Mouse (Mus musculus): ENCODE data around the gene Clec4f. TPM values are rescaled to one million over a fixed set of nuclear protein-coding genes. Genes with fewer than 3 reads are reported as not detected.

Clec4f gene
- polyA plus RNA-seq, 1 experiment from 2014 or later, result not detected

DNA sequence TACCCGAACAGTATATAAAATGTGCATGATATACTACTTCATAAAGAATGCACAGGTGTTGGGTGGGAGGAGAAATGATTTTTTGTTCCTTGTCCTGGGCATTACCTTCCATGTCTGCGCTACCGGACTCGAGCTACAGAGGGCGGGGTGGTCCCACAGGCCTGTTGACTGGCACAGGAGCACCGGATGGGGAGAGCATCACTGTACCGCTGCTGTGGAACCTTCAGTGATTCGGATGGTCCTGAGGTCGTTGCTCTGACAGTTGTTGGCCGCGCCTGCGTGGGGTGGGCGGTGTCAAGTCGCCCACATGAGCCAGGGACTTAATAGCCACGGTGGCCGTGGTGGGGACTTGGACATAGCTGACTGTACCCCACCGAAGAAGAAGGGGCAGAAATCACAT lies 29.2 kb downstream of the Clec4f start:
- H3K9ac ChIP-seq, result no peak overlapping the region
- 60% methylated on average over 17 of the region's 17 CpGs for WGBS
- H3K4me3 ChIP-seq, result no peak overlapping the region
- no peaks in the 10 kb centered on the region for H3K4me1 ChIP-seq
- no peaks in the 10 kb centered on the region for H3K36me3 ChIP-seq
- no peaks in the 10 kb centered on the region for H3K9me3 ChIP-seq
- no peaks in the 10 kb centered on the region; the same call in 1 of the 2 replicates for H3K27me3 ChIP-seq
- no peak for ATAC-seq (ENCODE audit: borderline replicate concordance, extremely low read depth, low FRiP score, low TSS enrichment)
- H3K4me2 ChIP-seq, result no peak overlapping the region
- H3K27ac ChIP-seq, result no peak overlapping the region

DNA sequence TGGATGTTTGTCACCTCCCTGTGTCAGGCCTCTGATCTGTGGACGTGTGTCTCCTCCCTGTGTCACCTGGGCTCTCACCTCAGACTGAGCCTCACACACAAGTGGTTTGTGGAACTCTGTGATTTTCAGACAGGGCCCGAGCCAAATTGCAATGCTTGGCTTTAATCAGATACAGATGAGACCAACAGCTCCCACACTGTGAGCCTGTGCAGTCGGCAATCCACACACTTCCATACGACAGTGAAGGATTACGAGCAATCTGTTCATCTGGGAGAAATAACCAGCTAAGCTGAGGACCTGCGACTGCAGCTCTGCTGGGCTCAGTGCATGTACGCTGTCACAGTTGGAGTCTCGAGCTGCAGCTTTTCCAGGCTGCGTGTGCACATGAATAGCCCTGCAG lies 36.0 kb downstream of the Clec4f start:
- Histone ChIP-seq H3K9me3 (no peaks in the 10 kb centered on the region), H3K27me3 (0 out of 2 replicates have a peak, but pooled peaks cover 5% of the 10 kb centered on the region), H3K4me3 (no peak overlapping the region), H3K9ac (no peak overlapping the region), H3K4me1 (peaks cover 4% of the 10 kb centered on the region; the same call in 1 of the 2 replicates), H3K36me3 (no peaks in the 10 kb centered on the region), H3K27ac (no peak overlapping the region), H3K4me2 (no peak overlapping the region)
- WGBS, result 54% methylated on average over 9 of the region's 9 CpGs
- no peak for ATAC-seq (ENCODE audit: borderline replicate concordance, extremely low read depth, low FRiP score, low TSS enrichment)

GRCm38 (mm10) chr6:83617581-83618335 lies 38.2 kb downstream of the Clec4f start:
- WGBS, result 49% methylated on average over 15 of the region's 15 CpGs
- Histone ChIP-seq H3K36me3 (no peaks in the 10 kb centered on the region), H3K27ac (0 out of 2 replicates have a peak overlapping the region, but pooled peaks have one; percentile 7), H3K4me3 (no peak overlapping the region), H3K4me1 (peaks cover 4% of the 10 kb centered on the region; the same call in 1 of the 2 replicates), H3K4me2 (no peak overlapping the region; the same call in 1 of the 2 replicates), H3K9me3 (no peaks in the 10 kb centered on the region), H3K9ac (no peak overlapping the region), H3K27me3 (0 out of 2 replicates have a peak, but pooled peaks cover 5% of the 10 kb centered on the region)
- no peak for ATAC-seq (ENCODE audit: borderline replicate concordance, extremely low read depth, low FRiP score, low TSS enrichment)

GRCm38 (mm10) chr6:83616512-83616911 lies 39.5 kb downstream of the Clec4f start:
- WGBS, result 54% methylated on average over 5 of the region's 5 CpGs
- Histone ChIP-seq H3K36me3 (no peaks in the 10 kb centered on the region), H3K4me2 (no peak overlapping the region), H3K27ac (no peak overlapping the region), H3K4me1 (peaks cover 4% of the 10 kb centered on the region; the same call in 1 of the 2 replicates), H3K9me3 (no peaks in the 10 kb centered on the region), H3K27me3 (0 out of 2 replicates have a peak, but pooled peaks cover 5% of the 10 kb centered on the region), H3K9ac (no peak overlapping the region), H3K4me3 (no peak overlapping the region)
- ATAC-seq (ENCODE audit: borderline replicate concordance, extremely low read depth, low FRiP score, low TSS enrichment), result no peak

DNA sequence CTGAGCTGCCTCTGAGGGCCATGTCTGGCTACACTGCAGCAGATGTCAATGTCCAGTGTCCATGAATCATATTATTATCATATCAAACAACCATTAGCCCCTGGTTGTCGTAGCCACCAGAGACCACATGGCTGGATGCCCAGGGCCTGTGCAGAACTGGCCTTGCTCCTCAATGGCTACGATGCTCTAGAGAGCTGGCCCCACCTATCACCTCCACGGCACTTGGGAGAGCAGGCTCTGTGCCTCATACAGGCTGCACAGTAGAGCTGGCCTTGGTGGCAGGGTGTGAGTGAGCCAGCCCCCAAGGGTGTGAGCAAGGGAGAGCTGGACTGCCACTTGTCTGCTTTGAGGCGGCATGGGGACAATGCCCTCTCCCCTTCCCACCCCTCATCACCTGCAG lies 41.5 kb downstream of the Clec4f start:
- Histone ChIP-seq H3K4me3 (no peak overlapping the region), H3K9ac (no peak overlapping the region), H3K4me2 (no peak overlapping the region), H3K27me3 (0 out of 2 replicates have a peak, but pooled peaks cover 4% of the 10 kb centered on the region), H3K36me3 (no peaks in the 10 kb centered on the region), H3K4me1 (peaks cover 4% of the 10 kb centered on the region; the same call in 1 of the 2 replicates), H3K27ac (no peak overlapping the region), H3K9me3 (no peaks in the 10 kb centered on the region)
- peak; percentile 52; the same call in 1 of the 2 replicates for ATAC-seq (ENCODE audit: borderline replicate concordance, extremely low read depth, low FRiP score, low TSS enrichment)
- WGBS, result 74% methylated on average over 4 of the region's 4 CpGs

DNA sequence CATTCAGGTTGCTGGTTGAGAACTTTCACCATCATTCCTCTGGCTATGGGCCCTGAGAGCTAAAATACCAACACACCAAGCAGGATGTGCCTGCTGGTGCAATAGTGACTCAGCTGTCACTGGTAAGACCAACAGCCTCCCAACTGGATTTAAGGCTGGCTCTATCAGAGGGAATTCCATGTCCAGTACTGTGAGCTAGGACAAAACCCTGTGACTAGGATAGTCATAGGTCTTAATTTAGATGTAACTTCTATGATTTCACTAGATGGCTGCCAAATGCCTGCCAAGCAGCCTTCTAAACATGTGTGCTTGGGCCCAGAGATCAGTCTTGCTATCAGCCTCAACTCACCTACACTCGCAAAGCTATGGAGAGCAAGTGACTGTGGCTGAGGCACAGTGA lies 43.0 kb downstream of the Clec4f start:
- no peak for ATAC-seq (ENCODE audit: borderline replicate concordance, extremely low read depth, low FRiP score, low TSS enrichment)
- 96% methylated on average over 1 of the region's 1 CpGs for WGBS
- no peak overlapping the region for H3K27ac ChIP-seq
- no peaks in the 10 kb centered on the region for H3K36me3 ChIP-seq
- 0 out of 2 replicates have a peak, but pooled peaks cover 4% of the 10 kb centered on the region for H3K27me3 ChIP-seq
- H3K9me3 ChIP-seq, result no peaks in the 10 kb centered on the region
- H3K4me3 ChIP-seq, result no peak overlapping the region
- peaks cover 3% of the 10 kb centered on the region; the same call in 1 of the 2 replicates for H3K4me1 ChIP-seq
- no peak overlapping the region for H3K9ac ChIP-seq
- no peak overlapping the region for H3K4me2 ChIP-seq

DNA sequence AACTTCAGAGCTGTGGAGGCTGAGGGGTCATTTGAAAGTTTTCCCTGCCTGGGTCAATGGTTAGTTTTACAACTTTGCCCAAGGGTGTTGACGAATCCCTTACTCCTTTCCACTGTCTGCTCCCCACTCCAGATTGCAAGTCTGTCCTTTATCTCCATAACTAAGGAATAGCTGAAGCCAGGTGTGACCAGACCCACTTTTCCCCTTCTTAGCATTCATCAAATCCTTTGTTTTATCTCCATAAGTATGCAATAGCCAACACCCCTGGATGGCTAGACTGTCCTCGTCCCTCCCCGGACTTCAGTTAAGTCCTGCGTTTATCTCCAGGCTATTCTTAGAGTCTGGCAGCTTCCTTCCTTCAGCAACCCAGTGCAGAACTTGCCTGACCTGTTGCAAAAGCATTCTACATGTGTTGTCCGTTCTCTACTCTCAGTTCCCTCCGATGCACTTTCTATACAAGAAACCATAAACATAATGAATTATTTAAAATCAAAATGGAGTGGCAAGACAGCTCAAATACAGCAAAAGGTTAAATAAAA lies 56.3 kb downstream of the Clec4f start:
- no peaks in the 10 kb centered on the region for H3K9me3 ChIP-seq
- H3K27me3 ChIP-seq, result 0 out of 2 replicates have a peak, but pooled peaks cover 6% of the 10 kb centered on the region
- no peak for ATAC-seq (ENCODE audit: borderline replicate concordance, extremely low read depth, low FRiP score, low TSS enrichment)
- H3K4me2 ChIP-seq, result no peak overlapping the region
- H3K9ac ChIP-seq, result no peak overlapping the region
- H3K4me1 ChIP-seq, result peaks cover 4% of the 10 kb centered on the region; the same call in 1 of the 2 replicates
- 64% methylated on average over 6 of the region's 6 CpGs for WGBS
- no peak overlapping the region for H3K27ac ChIP-seq
- no peaks in the 10 kb centered on the region for H3K36me3 ChIP-seq
- H3K4me3 ChIP-seq, result no peak overlapping the region

DNA sequence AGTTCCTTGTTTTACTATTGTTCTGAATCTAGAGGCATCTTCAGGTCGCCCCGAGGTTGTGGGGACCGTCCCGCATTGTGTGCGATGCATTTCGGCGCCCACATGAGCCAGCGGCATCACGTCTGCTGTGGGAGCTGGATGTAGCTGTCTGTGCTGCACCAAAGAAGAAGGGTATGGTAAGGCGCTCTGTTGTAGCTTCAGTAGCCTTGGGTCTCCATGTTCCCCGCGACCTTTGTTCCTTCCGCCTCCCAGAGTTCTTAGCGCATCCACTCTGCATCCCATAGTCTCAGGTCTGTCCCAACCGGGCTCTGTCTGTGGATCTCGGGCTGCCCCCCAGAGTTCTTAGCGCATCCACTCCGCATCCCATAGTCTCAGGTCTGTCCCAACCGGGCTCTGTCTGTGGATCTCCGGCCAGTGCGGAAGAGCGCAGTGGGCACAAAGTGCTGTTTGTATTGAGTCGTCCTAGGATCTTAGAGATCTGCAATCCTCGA lies 56.9 kb downstream of the Clec4f start:
- peaks cover 4% of the 10 kb centered on the region; the same call in 1 of the 2 replicates for H3K4me1 ChIP-seq
- no peak for ATAC-seq (ENCODE audit: borderline replicate concordance, extremely low read depth, low FRiP score, low TSS enrichment)
- H3K27ac ChIP-seq, result no peak overlapping the region
- no peak overlapping the region for H3K9ac ChIP-seq
- 0 out of 2 replicates have a peak, but pooled peaks cover 6% of the 10 kb centered on the region for H3K27me3 ChIP-seq
- 30% methylated on average over 24 of the region's 24 CpGs for WGBS
- no peaks in the 10 kb centered on the region for H3K36me3 ChIP-seq
- peak overlapping the region; percentile 25 for H3K4me3 ChIP-seq
- no peaks in the 10 kb centered on the region for H3K9me3 ChIP-seq
- H3K4me2 ChIP-seq, result peak overlapping the region; percentile 54

DNA sequence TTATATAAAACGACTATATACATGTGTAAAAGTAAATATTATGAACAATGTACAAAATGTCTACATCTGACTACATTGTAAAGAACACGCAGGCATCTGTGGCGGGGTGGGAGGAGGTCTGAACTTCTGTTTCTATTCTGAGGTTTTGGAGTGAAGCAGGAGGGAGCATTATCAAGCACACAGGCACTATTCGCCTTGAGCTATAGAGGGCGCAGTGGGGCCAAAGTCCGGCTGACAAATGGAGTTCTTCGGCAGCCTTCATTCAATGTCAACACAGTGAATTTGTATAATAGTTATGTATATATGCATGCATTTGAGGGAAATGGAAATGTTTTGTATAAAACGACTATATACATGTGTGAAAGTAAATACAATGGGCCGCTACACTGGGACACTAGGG lies 57.3 kb downstream of the Clec4f start:
- H3K4me3 ChIP-seq, result peak overlapping the region; percentile 25
- H3K9me3 ChIP-seq, result no peaks in the 10 kb centered on the region
- 0 out of 2 replicates have a peak, but pooled peaks cover 6% of the 10 kb centered on the region for H3K27me3 ChIP-seq
- H3K4me2 ChIP-seq, result peak overlapping the region; percentile 54
- no peak overlapping the region for H3K9ac ChIP-seq
- 8% methylated on average over 9 of the region's 9 CpGs for WGBS
- H3K4me1 ChIP-seq, result peaks cover 4% of the 10 kb centered on the region; the same call in 1 of the 2 replicates
- H3K27ac ChIP-seq, result no peak overlapping the region
- H3K36me3 ChIP-seq, result no peaks in the 10 kb centered on the region
- no peak for ATAC-seq (ENCODE audit: borderline replicate concordance, extremely low read depth, low FRiP score, low TSS enrichment)

DNA sequence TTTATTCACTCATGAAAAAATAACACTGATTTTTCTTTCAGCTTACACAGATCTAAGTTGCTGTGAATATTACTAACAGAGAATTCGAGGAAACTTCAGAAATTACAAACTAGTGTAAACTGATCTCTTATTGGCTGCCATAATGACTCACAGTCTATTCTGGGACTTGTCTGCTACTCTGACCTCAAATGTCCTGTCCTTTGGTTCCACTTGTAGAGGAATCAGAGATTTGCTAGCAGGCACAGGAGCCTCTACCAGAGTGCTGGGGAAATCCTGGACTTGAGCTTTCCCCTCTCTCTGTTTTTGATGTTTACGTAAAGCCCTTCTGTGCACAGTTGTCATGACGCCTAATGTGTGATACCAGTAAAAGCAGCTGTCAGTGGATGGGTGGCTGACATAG lies 58.0 kb downstream of the Clec4f start:
- Histone ChIP-seq H3K4me2 (no peak overlapping the region), H3K27ac (no peak overlapping the region), H3K9me3 (no peaks in the 10 kb centered on the region), H3K4me1 (peaks cover 4% of the 10 kb centered on the region; the same call in 1 of the 2 replicates), H3K27me3 (0 out of 2 replicates have a peak, but pooled peaks cover 6% of the 10 kb centered on the region), H3K36me3 (no peaks in the 10 kb centered on the region), H3K9ac (no peak overlapping the region), H3K4me3 (no peak overlapping the region)
- 30% methylated on average over 3 of the region's 3 CpGs for WGBS
- ATAC-seq (ENCODE audit: borderline replicate concordance, extremely low read depth, low FRiP score, low TSS enrichment), result no peak

- H3K4me2 ChIP-seq, result no peak overlapping the region
- H3K36me3 ChIP-seq, result no peaks in the 10 kb centered on the region
- ATAC-seq (ENCODE audit: borderline replicate concordance, extremely low read depth, low FRiP score, low TSS enrichment), result no peak
- H3K4me3 ChIP-seq, result no peak overlapping the region
- no peak overlapping the region for H3K27ac ChIP-seq
- peaks cover 4% of the 10 kb centered on the region; the same call in 1 of the 2 replicates for H3K4me1 ChIP-seq
- no peak overlapping the region for H3K9ac ChIP-seq
- 0 out of 2 replicates have a peak, but pooled peaks cover 6% of the 10 kb centered on the region for H3K27me3 ChIP-seq
- no peaks in the 10 kb centered on the region for H3K9me3 ChIP-seq
- WGBS, result 78% methylated on average over 2 of the region's 2 CpGs
Measured at GRCm38 (mm10) chr6:83595035-83595434, 61.0 kb downstream of the Clec4f start.

All from lung, embryonic 15.5 days (tissue).